Comparison of ENCODE assay signal across 9 mouse cellular contexts in the genomic region with DNA sequence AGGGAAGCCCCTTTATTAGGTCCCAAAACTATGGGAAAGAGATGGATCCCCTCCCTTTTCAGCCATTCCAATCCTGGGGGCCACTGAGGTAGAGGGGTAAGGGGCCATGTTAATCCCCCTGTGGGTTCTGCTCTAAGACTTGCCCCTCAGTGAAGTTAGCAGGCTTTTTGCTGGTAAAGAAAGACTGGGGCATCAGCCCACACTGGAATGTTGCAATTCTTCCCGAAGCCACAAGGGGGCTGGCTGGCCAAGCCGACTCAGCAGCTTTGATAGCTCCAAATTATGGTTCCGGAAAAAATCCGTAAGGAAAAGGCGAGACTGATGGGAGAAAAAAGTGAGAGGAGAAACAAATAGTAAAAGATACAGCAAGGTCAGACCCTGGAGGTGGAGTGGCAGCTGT. TPM values are rescaled to one million over a fixed set of nuclear protein-coding genes. Genes with fewer than 3 reads are reported as not detected.
DNase-seq lines count a peak whose midpoint lies in the region; ATAC-seq and TF ChIP-seq lines count a peak whose summit lies in the region.
"Had no signal": no experiment of that assay in that cellular context is flagged by ENCODE, and none has a peak within 500 bp of the region (broad histone marks: within the 10 kb centered on the region; RNA-seq: fewer than 3 reads in every experiment).

No protein-coding gene starts in this region.

- H3K4me3 ChIP-seq in liver, adult 2 months (ENCODE audit: insufficient read depth, low read depth, low read length): no peak overlapping the region
- H3K4me3 ChIP-seq in liver, embryonic 12.5 days: no peak overlapping the region
- no peak overlapping the region for H3K4me3 ChIP-seq in embryonic facial prominence, embryonic 11.5 days (ENCODE audit: low read depth, low read length)
- H3K4me3 ChIP-seq in hindbrain, embryonic 10.5 days: no peak overlapping the region
- no peak overlapping the region for H3K4me3 ChIP-seq in midbrain, embryonic 14.5 days (replicated peaks; ENCODE audit: low read depth, low read length)
- H3K4me3 ChIP-seq: lung, embryonic 15.5 days had no signal

- TF ChIP-seq CTCF in liver, adult 2 months (IDR thresholded peaks at IDR 0.05; ENCODE audit: low read depth, low read length): peak; percentile 86

- TF ChIP-seq POLR2A in liver, adult 2 months (IDR thresholded peaks at IDR 0.05; ENCODE audit: extremely low read depth, insufficient read depth, low read length): no peak

- H3K36me3 ChIP-seq in liver, adult 2 months (ENCODE audit: control insufficient read depth, insufficient read depth, low read length): peaks cover 62% of the 10 kb centered on the region
- H3K36me3 ChIP-seq in liver, embryonic 12.5 days: peaks cover 99% of the 10 kb centered on the region
- peaks cover 10% of the 10 kb centered on the region for H3K36me3 ChIP-seq in embryonic facial prominence, embryonic 11.5 days (replicated peaks; ENCODE audit: control insufficient read depth, insufficient read depth, low read depth, low read length)
- peaks cover 100% of the 10 kb centered on the region for H3K36me3 ChIP-seq in hindbrain, embryonic 10.5 days
- H3K36me3 ChIP-seq in midbrain, embryonic 14.5 days (ENCODE audit: control insufficient read depth, insufficient read depth, low read length): peaks cover 96% of the 10 kb centered on the region

- no peak overlapping the region for H3K27ac ChIP-seq in liver, adult 2 months (replicated peaks; ENCODE audit: insufficient read depth, low read depth, low read length)
- no peak overlapping the region for H3K27ac ChIP-seq in liver, embryonic 12.5 days
- H3K27ac ChIP-seq in embryonic facial prominence, embryonic 11.5 days (replicated peaks; ENCODE audit: low read depth, low read length): no peak overlapping the region
- no peak overlapping the region for H3K27ac ChIP-seq in hindbrain, embryonic 10.5 days
- no peak overlapping the region for H3K27ac ChIP-seq in midbrain, embryonic 14.5 days (replicated peaks; ENCODE audit: low read depth, low read length)
- H3K27ac ChIP-seq: lung, embryonic 15.5 days had no signal

- H3K27me3 ChIP-seq in liver, adult 2 months (ENCODE audit: control insufficient read depth, insufficient read depth, low read length): no peaks in the 10 kb centered on the region
- no peaks in the 10 kb centered on the region for H3K27me3 ChIP-seq in liver, embryonic 12.5 days (replicated peaks)
- H3K27me3 ChIP-seq in embryonic facial prominence, embryonic 11.5 days (ENCODE audit: control insufficient read depth, insufficient read depth, low read length): no peaks in the 10 kb centered on the region
- no peaks in the 10 kb centered on the region for H3K27me3 ChIP-seq in hindbrain, embryonic 10.5 days (ENCODE audit: insufficient read depth, poor library complexity, severe bottlenecking)
- H3K27me3 ChIP-seq in midbrain, embryonic 14.5 days (ENCODE audit: control insufficient read depth, insufficient read depth, low read length): no peaks in the 10 kb centered on the region
- H3K27me3 ChIP-seq: lung, embryonic 15.5 days had no signal

- no peaks in the 10 kb centered on the region for H3K4me1 ChIP-seq in liver, adult 2 months (ENCODE audit: control insufficient read depth, insufficient read depth, low read length)
- H3K4me1 ChIP-seq in liver, embryonic 12.5 days: peaks cover 44% of the 10 kb centered on the region
- no peaks in the 10 kb centered on the region for H3K4me1 ChIP-seq in embryonic facial prominence, embryonic 11.5 days (ENCODE audit: control insufficient read depth, insufficient read depth, low read length)
- H3K4me1 ChIP-seq in hindbrain, embryonic 10.5 days (replicated peaks): no peaks in the 10 kb centered on the region
- H3K4me1 ChIP-seq in midbrain, embryonic 14.5 days (ENCODE audit: control insufficient read depth, insufficient read depth, low read length): no peaks in the 10 kb centered on the region
- H3K4me1 ChIP-seq: lung, embryonic 15.5 days had no signal

- ATAC-seq in liver, embryonic 12.5 days: no peak
- ATAC-seq in embryonic facial prominence, embryonic 11.5 days (replicated peaks; ENCODE audit: insufficient number of reproducible peaks, low FRiP score, low TSS enrichment, low read depth): no peak
- peak; percentile 8; the same call in 1 of the 2 replicates for ATAC-seq in midbrain, embryonic 14.5 days (ENCODE audit: low FRiP score, low TSS enrichment)

- WGBS in liver, adult 2 months: 18% methylated on average over 5 of the region's 5 CpGs
- WGBS in liver, embryonic 12.5 days (ENCODE audit: insufficient replicate concordance): 43% methylated on average over 5 of the region's 5 CpGs
- 43% methylated on average over 5 of the region's 5 CpGs for WGBS in embryonic facial prominence, embryonic 11.5 days
- WGBS in hindbrain, embryonic 10.5 days: 55% methylated on average over 5 of the region's 5 CpGs
- WGBS in midbrain, embryonic 14.5 days: 29% methylated on average over 5 of the region's 5 CpGs

- no peak overlapping the region for H3K4me2 ChIP-seq in liver, embryonic 12.5 days
- no peak overlapping the region for H3K4me2 ChIP-seq in embryonic facial prominence, embryonic 11.5 days (ENCODE audit: low read depth, low read length)
- H3K4me2 ChIP-seq in midbrain, embryonic 14.5 days (ENCODE audit: low read length): no peak overlapping the region
- H3K4me2 ChIP-seq: lung, embryonic 15.5 days had no signal

- DNase-seq in liver, adult 2 months (ENCODE audit: extremely low read depth, low read depth, low spot score): peak; percentile 30
- peak; percentile 54 for DNase-seq in adipocyte (ENCODE audit: low spot score)
- DNase-seq in embryonic facial prominence, embryonic 11.5 days (ENCODE audit: low spot score): peak; percentile 74
- peak; percentile 69 for DNase-seq in hindbrain, embryonic 10.5 days (ENCODE audit: low spot score)
- DNase-seq in layer of hippocampus, postnatal 36 days: peak; percentile 62 to 71
- peak; percentile 87 for DNase-seq in midbrain, embryonic 14.5 days
- peak; percentile 47 for DNase-seq in thymus, postnatal 25 days

- H3K9ac ChIP-seq in liver, adult 2 months (ENCODE audit: low read depth, low read length): no peak overlapping the region
- no peak overlapping the region for H3K9ac ChIP-seq in liver, embryonic 12.5 days
- H3K9ac ChIP-seq in embryonic facial prominence, embryonic 11.5 days (replicated peaks; ENCODE audit: low read length): no peak overlapping the region
- no peak overlapping the region for H3K9ac ChIP-seq in midbrain, embryonic 14.5 days (replicated peaks; ENCODE audit: low read length)
- H3K9ac ChIP-seq: lung, embryonic 15.5 days had no signal

- no peaks in the 10 kb centered on the region for H3K9me3 ChIP-seq in liver, embryonic 12.5 days (replicated peaks)
- no peaks in the 10 kb centered on the region for H3K9me3 ChIP-seq in embryonic facial prominence, embryonic 11.5 days (replicated peaks; ENCODE audit: control insufficient read depth, low read length)
- H3K9me3 ChIP-seq in hindbrain, embryonic 10.5 days: no peaks in the 10 kb centered on the region
- no peaks in the 10 kb centered on the region for H3K9me3 ChIP-seq in midbrain, embryonic 14.5 days (ENCODE audit: control insufficient read depth, low read length)
- H3K9me3 ChIP-seq: lung, embryonic 15.5 days had no signal

- H3K79me2 ChIP-seq in liver, adult 2 months (ENCODE audit: control insufficient read depth, insufficient read depth, low read length): no peaks in the 10 kb centered on the region

RNA-seq across cellular contexts. Expression of a gene that starts 10.3 kb away (rescaled TPM):
- total RNA-seq in liver, adult 2 months (2014; rRNA removed): 10.8 and 13.2 TPM in 2 replicates
- 22.8 and 33.2 TPM in 2 replicates for polyA plus RNA-seq in liver, adult 2 months (2012; rRNA removed)
- 22.4 and 24.9 TPM in 2 replicates for polyA plus RNA-seq in liver, embryonic 12.5 days (2016; fragmentation: Nextera tagmentation; extraction: Ambion mirVana)
- polyA plus RNA-seq in embryonic facial prominence, embryonic 11.5 days (2014; fragmentation: Nextera tagmentation; extraction: Ambion mirVana): 23.3 and 24.5 TPM in 2 replicates
- 23.3 and 28.3 TPM in 2 replicates for polyA plus RNA-seq in hindbrain, embryonic 10.5 days (2016; fragmentation: Nextera tagmentation; extraction: Ambion mirVana)
- total RNA-seq in layer of hippocampus, postnatal 36 days (2021): 10 to 100 TPM; 16.5 to 16.9 TPM
- 14.5 and 20.5 TPM in 2 replicates for polyA plus RNA-seq in midbrain, embryonic 14.5 days (2014; fragmentation: Nextera tagmentation; extraction: Ambion mirVana)

RNA-seq across cellular contexts. Expression of a gene that starts 16.7 kb away (rescaled TPM):
- total RNA-seq in liver, adult 2 months (2014; rRNA removed): 11.4 and 19.6 TPM in 2 replicates
- 58.6 and 95.0 TPM in 2 replicates for polyA plus RNA-seq in liver, adult 2 months (2012; rRNA removed)
- 10.7 and 11.1 TPM in 2 replicates for polyA plus RNA-seq in liver, embryonic 12.5 days (2016; fragmentation: Nextera tagmentation; extraction: Ambion mirVana)
- polyA plus RNA-seq in embryonic facial prominence, embryonic 11.5 days (2014; fragmentation: Nextera tagmentation; extraction: Ambion mirVana): 21.6 and 24.3 TPM in 2 replicates
- 32.5 and 40.3 TPM in 2 replicates for polyA plus RNA-seq in hindbrain, embryonic 10.5 days (2016; fragmentation: Nextera tagmentation; extraction: Ambion mirVana)
- total RNA-seq in layer of hippocampus, postnatal 36 days (2021): 100 to 1,000 TPM; 154 to 187 TPM
- 47.7 and 57.3 TPM in 2 replicates for polyA plus RNA-seq in midbrain, embryonic 14.5 days (2014; fragmentation: Nextera tagmentation; extraction: Ambion mirVana)

RNA-seq across cellular contexts. Expression of a gene that starts 21.2 kb away (rescaled TPM):
- 92.7 and 112 TPM in 2 replicates for total RNA-seq in liver, adult 2 months (2014; rRNA removed)
- polyA plus RNA-seq in liver, adult 2 months (2012; rRNA removed): 23.8 and 31.0 TPM in 2 replicates
- 178 and 187 TPM in 2 replicates for polyA plus RNA-seq in liver, embryonic 12.5 days (2016; fragmentation: Nextera tagmentation; extraction: Ambion mirVana)
- 254 and 257 TPM in 2 replicates for polyA plus RNA-seq in embryonic facial prominence, embryonic 11.5 days (2014; fragmentation: Nextera tagmentation; extraction: Ambion mirVana)
- polyA plus RNA-seq in hindbrain, embryonic 10.5 days (2016; fragmentation: Nextera tagmentation; extraction: Ambion mirVana): 250 and 263 TPM in 2 replicates
- total RNA-seq in layer of hippocampus, postnatal 36 days (2021): 10 to 100 TPM; 48.8 to 50.0 TPM
- polyA plus RNA-seq in midbrain, embryonic 14.5 days (2014; fragmentation: Nextera tagmentation; extraction: Ambion mirVana): 188 and 214 TPM in 2 replicates

RNA-seq across cellular contexts. Expression of a gene that starts 29.3 kb away (rescaled TPM):
- total RNA-seq in liver, adult 2 months (2014; rRNA removed): 3.3 and 3.7 TPM in 2 replicates
- 2.5 and 3.8 TPM in 2 replicates for polyA plus RNA-seq in liver, adult 2 months (2012; rRNA removed)
- polyA plus RNA-seq in liver, embryonic 12.5 days (2016; fragmentation: Nextera tagmentation; extraction: Ambion mirVana): 10.2 and 11.5 TPM in 2 replicates
- 19.9 and 21.0 TPM in 2 replicates for polyA plus RNA-seq in embryonic facial prominence, embryonic 11.5 days (2014; fragmentation: Nextera tagmentation; extraction: Ambion mirVana)
- 20.1 and 20.7 TPM in 2 replicates for polyA plus RNA-seq in hindbrain, embryonic 10.5 days (2016; fragmentation: Nextera tagmentation; extraction: Ambion mirVana)
- 10 to 100 TPM; 15.1 to 16.4 TPM for total RNA-seq in layer of hippocampus, postnatal 36 days (2021)
- polyA plus RNA-seq in midbrain, embryonic 14.5 days (2014; fragmentation: Nextera tagmentation; extraction: Ambion mirVana): 17.9 and 22.2 TPM in 2 replicates

RNA-seq across cellular contexts. Expression of a gene that starts 49.9 kb away (rescaled TPM):
- total RNA-seq in liver, adult 2 months (2014; rRNA removed): 52.7 and 57.8 TPM in 2 replicates
- polyA plus RNA-seq in liver, adult 2 months (2012; rRNA removed): 127 and 183 TPM in 2 replicates
- 51.9 and 54.6 TPM in 2 replicates for polyA plus RNA-seq in liver, embryonic 12.5 days (2016; fragmentation: Nextera tagmentation; extraction: Ambion mirVana)
- polyA plus RNA-seq in embryonic facial prominence, embryonic 11.5 days (2014; fragmentation: Nextera tagmentation; extraction: Ambion mirVana): 73.7 and 76.8 TPM in 2 replicates
- polyA plus RNA-seq in hindbrain, embryonic 10.5 days (2016; fragmentation: Nextera tagmentation; extraction: Ambion mirVana): 111 and 112 TPM in 2 replicates
- 100 to 1,000 TPM; 116 to 125 TPM for total RNA-seq in layer of hippocampus, postnatal 36 days (2021)
- 54.0 and 81.5 TPM in 2 replicates for polyA plus RNA-seq in midbrain, embryonic 14.5 days (2014; fragmentation: Nextera tagmentation; extraction: Ambion mirVana)

Comparison
In these comparisons a context has a peak if more than half of its experiments do, and no peak if none do; other contexts are left out.
1. DNase-seq: peak in every context shown above with its lines; median percentile 87 in midbrain, embryonic 14.5 days; 74 in embryonic facial prominence, embryonic 11.5 days; 69 in hindbrain, embryonic 10.5 days; 66 in layer of hippocampus, postnatal 36 days; 54 in adipocyte; 47 in thymus, postnatal 25 days; 30 in liver, adult 2 months.